Mouse (Mus musculus): Measurements from ENCODE around the gene Gdi2. TPM values are rescaled to one million over a fixed set of nuclear protein-coding genes. Genes with fewer than 3 reads are reported as not detected.

Gdi2 gene
- polyA plus RNA-seq, 1 experiment from 2014 or later = 408 TPM

GRCm38 (mm10) chr13:3531692-3532320, 6.1 kb upstream of the Gdi2 start:
- H3K9me3 ChIP-seq (replicated peaks) = no peaks in the 10 kb centered on the region
- H3K4me3 ChIP-seq (replicated peaks) = no peak overlapping the region
- peaks cover 1% of the 10 kb centered on the region; the same call in 1 of the 2 replicates for H3K4me1 ChIP-seq
- H3K27me3 ChIP-seq (replicated peaks) = no peaks in the 10 kb centered on the region
- H3K9ac ChIP-seq (replicated peaks) = no peak overlapping the region
- 72% methylated on average over 10 of the region's 10 CpGs for WGBS
- ATAC-seq (ENCODE audit: low FRiP score) = no peak; the same call in 1 of the 2 replicates
- no peak overlapping the region for H3K4me2 ChIP-seq
- H3K36me3 ChIP-seq = no peaks in the 10 kb centered on the region
- H3K27ac ChIP-seq (replicated peaks) = no peak overlapping the region

GRCm38 (mm10) chr13:3532451-3532850, 5.4 kb upstream of the Gdi2 start:
- no peaks in the 10 kb centered on the region for H3K27me3 ChIP-seq (replicated peaks)
- 70% methylated on average over 4 of the region's 4 CpGs for WGBS
- ATAC-seq (ENCODE audit: low FRiP score) = no peak
- H3K9ac ChIP-seq (replicated peaks) = no peak overlapping the region
- no peaks in the 10 kb centered on the region for H3K9me3 ChIP-seq (replicated peaks)
- no peak overlapping the region for H3K4me3 ChIP-seq (replicated peaks)
- no peak overlapping the region for H3K4me2 ChIP-seq
- H3K4me1 ChIP-seq = peaks cover 7% of the 10 kb centered on the region; the same call in 1 of the 2 replicates
- no peaks in the 10 kb centered on the region for H3K36me3 ChIP-seq
- no peak overlapping the region for H3K27ac ChIP-seq (replicated peaks)

- 96% methylated on average over 4 of the region's 4 CpGs for WGBS
- no peak for ATAC-seq (ENCODE audit: low FRiP score)
- no peaks in the 10 kb centered on the region for H3K27me3 ChIP-seq (replicated peaks)
- no peak overlapping the region for H3K4me3 ChIP-seq (replicated peaks)
- no peak overlapping the region for H3K9ac ChIP-seq (replicated peaks)
- peaks cover 10% of the 10 kb centered on the region for H3K4me1 ChIP-seq
- H3K27ac ChIP-seq (replicated peaks) = no peak overlapping the region
- H3K36me3 ChIP-seq = no peaks in the 10 kb centered on the region
- no peaks in the 10 kb centered on the region for H3K9me3 ChIP-seq (replicated peaks)
- no peak overlapping the region for H3K4me2 ChIP-seq
Observed at GRCm38 (mm10) chr13:3534146-3534545, 3.7 kb upstream of the Gdi2 start.

- Histone ChIP-seq H3K27ac (replicated peaks) (peak overlapping the region; percentile 98), H3K4me1 (peaks cover 40% of the 10 kb centered on the region), H3K9ac (replicated peaks) (peak overlapping the region; percentile 99), H3K36me3 (no peaks in the 10 kb centered on the region), H3K4me3 (replicated peaks) (peak overlapping the region; percentile 96), H3K27me3 (replicated peaks) (no peaks in the 10 kb centered on the region), H3K4me2 (peak overlapping the region; percentile 76), H3K9me3 (replicated peaks) (no peaks in the 10 kb centered on the region)
- under 1% methylated on average over 59 of the region's 59 CpGs for WGBS
- peak; percentile 72 for ATAC-seq (ENCODE audit: low FRiP score)
Observed at GRCm38 (mm10) chr13:3538223-3538968, 533 bp downstream of the Gdi2 start.

GRCm38 (mm10) chr13:3538969-3539562, 1.2 kb downstream of the Gdi2 start:
- Histone ChIP-seq H3K36me3 (no peaks in the 10 kb centered on the region), H3K4me1 (peaks cover 44% of the 10 kb centered on the region), H3K9ac (replicated peaks) (peak overlapping the region; percentile 99), H3K4me3 (replicated peaks) (peak overlapping the region; percentile 96), H3K27me3 (replicated peaks) (no peaks in the 10 kb centered on the region), H3K4me2 (peak overlapping the region; percentile 76), H3K27ac (replicated peaks) (peak overlapping the region; percentile 98), H3K9me3 (replicated peaks) (no peaks in the 10 kb centered on the region)
- 3% methylated on average over 15 of the region's 15 CpGs for WGBS
- no peak for ATAC-seq (ENCODE audit: low FRiP score)

GRCm38 (mm10) chr13:3540166-3540565, 2.3 kb downstream of the Gdi2 start:
- ATAC-seq (ENCODE audit: low FRiP score) = no peak
- H3K27ac ChIP-seq (replicated peaks) = no peak overlapping the region; the same call in 1 of the 2 replicates
- H3K9ac ChIP-seq (replicated peaks) = 0 out of 2 replicates have a peak overlapping the region, but pooled peaks have one; percentile 18
- H3K4me3 ChIP-seq (replicated peaks) = peak overlapping the region; percentile 96
- WGBS = 15% methylated on average over 2 of the region's 2 CpGs
- no peaks in the 10 kb centered on the region for H3K9me3 ChIP-seq (replicated peaks)
- no peaks in the 10 kb centered on the region for H3K27me3 ChIP-seq (replicated peaks)
- H3K4me1 ChIP-seq = peaks cover 52% of the 10 kb centered on the region
- H3K4me2 ChIP-seq = peak overlapping the region; percentile 76
- H3K36me3 ChIP-seq = no peaks in the 10 kb centered on the region

- Histone ChIP-seq H3K4me3 (replicated peaks) (0 out of 2 replicates have a peak overlapping the region, but pooled peaks have one; percentile 9), H3K36me3 (no peaks in the 10 kb centered on the region), H3K4me2 (peak overlapping the region; percentile 76), H3K27me3 (replicated peaks) (no peaks in the 10 kb centered on the region), H3K9me3 (replicated peaks) (no peaks in the 10 kb centered on the region), H3K4me1 (peaks cover 57% of the 10 kb centered on the region), H3K27ac (replicated peaks) (0 out of 2 replicates have a peak overlapping the region, but pooled peaks have one; percentile 0), H3K9ac (replicated peaks) (no peak overlapping the region)
- no peak for ATAC-seq (ENCODE audit: low FRiP score)
- WGBS = 59% methylated on average over 2 of the region's 2 CpGs
Observed at GRCm38 (mm10) chr13:3541159-3541782, 3.4 kb downstream of the Gdi2 start.

- Histone ChIP-seq H3K27ac (replicated peaks) (no peak overlapping the region), H3K9ac (replicated peaks) (no peak overlapping the region), H3K9me3 (replicated peaks) (no peaks in the 10 kb centered on the region), H3K4me3 (replicated peaks) (no peak overlapping the region), H3K36me3 (no peaks in the 10 kb centered on the region), H3K4me2 (no peak overlapping the region), H3K4me1 (peaks cover 60% of the 10 kb centered on the region), H3K27me3 (replicated peaks) (no peaks in the 10 kb centered on the region)
- ATAC-seq (ENCODE audit: low FRiP score) = no peak
- 87% methylated on average over 4 of the region's 4 CpGs for WGBS
Observed at GRCm38 (mm10) chr13:3544077-3544874, 6.4 kb downstream of the Gdi2 start.

GRCm38 (mm10) chr13:3544925-3545324, 7.1 kb downstream of the Gdi2 start:
- no peak for ATAC-seq (ENCODE audit: low FRiP score)
- Histone ChIP-seq H3K4me1 (peaks cover 53% of the 10 kb centered on the region), H3K27me3 (replicated peaks) (no peaks in the 10 kb centered on the region), H3K4me3 (replicated peaks) (no peak overlapping the region), H3K9ac (replicated peaks) (no peak overlapping the region), H3K4me2 (no peak overlapping the region), H3K36me3 (0 out of 2 replicates have a peak, but pooled peaks cover 2% of the 10 kb centered on the region), H3K9me3 (replicated peaks) (no peaks in the 10 kb centered on the region), H3K27ac (replicated peaks) (no peak overlapping the region)
- WGBS = 65% methylated on average over 5 of the region's 5 CpGs

GRCm38 (mm10) chr13:3547410-3547809, 9.5 kb downstream of the Gdi2 start:
- no peak overlapping the region for H3K4me3 ChIP-seq (replicated peaks)
- H3K36me3 ChIP-seq = peaks cover 9% of the 10 kb centered on the region
- H3K4me2 ChIP-seq = no peak overlapping the region
- no peaks in the 10 kb centered on the region for H3K27me3 ChIP-seq (replicated peaks)
- 78% methylated on average over 3 of the region's 3 CpGs for WGBS
- no peaks in the 10 kb centered on the region for H3K9me3 ChIP-seq (replicated peaks)
- peaks cover 35% of the 10 kb centered on the region for H3K4me1 ChIP-seq
- no peak overlapping the region for H3K27ac ChIP-seq (replicated peaks)
- ATAC-seq (ENCODE audit: low FRiP score) = no peak
- H3K9ac ChIP-seq (replicated peaks) = no peak overlapping the region

GRCm38 (mm10) chr13:3547856-3548255, 10.0 kb downstream of the Gdi2 start:
- 90% methylated on average over 6 of the region's 6 CpGs for WGBS

More at GRCm38 (mm10) chr13:3547856-3548255, 10.0 kb downstream of the Gdi2 start:
- no peak overlapping the region for H3K9ac ChIP-seq (replicated peaks)
- peaks cover 35% of the 10 kb centered on the region for H3K4me1 ChIP-seq
- ATAC-seq (ENCODE audit: low FRiP score) = no peak
- no peak overlapping the region for H3K4me2 ChIP-seq
- peaks cover 13% of the 10 kb centered on the region for H3K36me3 ChIP-seq
- no peak overlapping the region for H3K27ac ChIP-seq (replicated peaks)
- no peaks in the 10 kb centered on the region for H3K27me3 ChIP-seq (replicated peaks)
- H3K4me3 ChIP-seq (replicated peaks) = no peak overlapping the region
- H3K9me3 ChIP-seq (replicated peaks) = no peaks in the 10 kb centered on the region
